Comparison of ENCODE assay signal across 8 mouse cellular contexts in the genomic region with DNA sequence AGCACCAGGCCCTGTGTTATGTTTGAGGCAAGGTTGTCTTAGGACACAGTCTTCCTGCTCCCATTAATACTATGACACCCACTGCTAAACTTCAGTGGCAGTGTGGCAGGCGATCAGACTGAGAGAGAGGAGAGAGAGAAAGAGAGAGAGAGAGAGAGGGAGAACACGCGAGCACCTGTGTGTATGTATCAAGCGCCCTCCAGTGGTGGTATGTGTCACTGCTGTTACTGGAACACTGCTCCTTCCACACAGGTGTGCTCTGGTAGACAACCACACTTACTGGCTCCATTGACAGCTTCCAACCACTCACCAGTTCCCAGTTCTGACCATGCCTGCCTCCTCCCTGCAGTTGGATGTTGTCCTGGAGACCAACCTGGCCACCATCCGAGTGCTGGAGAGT. TPM values are rescaled to one million over a fixed set of nuclear protein-coding genes. Genes with fewer than 3 reads are reported as not detected.
DNase-seq lines count a peak whose midpoint lies in the region; TF ChIP-seq lines count a peak whose summit lies in the region.

No protein-coding gene starts in this region.

- H3K9me3 ChIP-seq in ES-E14 (ENCODE audit: control insufficient read depth, insufficient read depth, low read depth, low read length), result no peaks in the 10 kb centered on the region

- no peak overlapping the region for H3K27ac ChIP-seq in ES-E14 (ENCODE audit: insufficient read depth, low read depth, low read length, poor library complexity, severe bottlenecking)

- in situ Hi-C loops in ES-E14 (cut with MboI; ENCODE audit: low sequenced_read_pairs in 2 of 2, unreplicated experiment in 2 of 2), result no loop called here

- H3K9ac ChIP-seq in ES-E14 (ENCODE audit: insufficient read depth, low read depth, low read length, poor library complexity, severe bottlenecking), result no peak overlapping the region

- DNase-seq in gastrocnemius, adult 18-20 months (ENCODE audit: low spot score), result peak; percentile 33
- no peak for DNase-seq in gastrocnemius, postnatal 4 days (ENCODE audit: low spot score in 2 of 2)
- peak; percentile 51 for DNase-seq in ES-E14 (ENCODE audit: low read depth, low spot score)
- DNase-seq in cerebellum, adult 9-10 months, result peak; percentile 59
- peak; percentile 42 to 77 for DNase-seq in frontal cortex, adult 2 months (ENCODE audit: extremely low spot score in 1 of 2, low spot score in 1 of 2)
- peak; percentile 63 to 66 for DNase-seq in kidney, postnatal 25 days
- peak; percentile 50 for DNase-seq in lung, postnatal 14 days
- DNase-seq in right cerebral cortex, postnatal 25 days, result peak; percentile 51

- peaks cover 0 to 3% of the 10 kb centered on the region in 2 experiments; a peak in 1 of 4 replicates for H3K4me1 ChIP-seq in ES-E14 (ENCODE audit: control insufficient read depth in 2 of 2, insufficient read depth in 2 of 2, low read length in 2 of 2, poor library complexity in 1 of 2)

- no peak overlapping the region for H3K4me3 ChIP-seq in ES-E14 (ENCODE audit: insufficient read depth in 1 of 2, low read depth in 1 of 2, low read length in 2 of 2, poor library complexity in 1 of 2, severe bottlenecking in 1 of 2)

- H3K36me3 ChIP-seq in ES-E14 (ENCODE audit: control insufficient read depth, insufficient read depth, low read length, poor library complexity, severe bottlenecking), result peaks cover 31% of the 10 kb centered on the region

TF ChIP-seq in ES-E14, 5 proteins besides CTCF, POLR2A, EP300 and RAD21:
- TF ChIP-seq MAFK (IDR thresholded peaks at IDR 0.05; ENCODE audit: insufficient read depth, low read depth, low read length) (no peak), ZC3H11A (IDR thresholded peaks at IDR 0.05; ENCODE audit: borderline replicate concordance, low read depth, low read length) (peak; percentile 7; the same call in 1 of the 2 replicates)

RNA-seq across cellular contexts. Expression of gene F2rl3, which starts 15.6 kb away (rescaled TPM):
- 1 to 10 TPM; 1.3 to 1.4 TPM for total RNA-seq in gastrocnemius, adult 18-20 months (2021)
- total RNA-seq in gastrocnemius, postnatal 4 days (2021), result 1 to 10 TPM; 2.3 to 2.4 TPM
- total RNA-seq in ES-E14 (2012; rRNA removed), result 0.31 and 0.37 TPM in 2 replicates
- 0.42 and 0.65 TPM in 2 replicates for polyA plus RNA-seq in frontal cortex, adult 2 months (2012; rRNA removed)

RNA-seq across cellular contexts. Expression of gene Sin3b, which starts 23.0 kb away (rescaled TPM):
- 10 to 100 TPM; 31.5 to 34.4 TPM for total RNA-seq in gastrocnemius, adult 18-20 months (2021)
- 100 to 1,000 TPM; 113 to 127 TPM for total RNA-seq in gastrocnemius, postnatal 4 days (2021)
- total RNA-seq in ES-E14 (2012; rRNA removed), result 135 and 189 TPM in 2 replicates
- 134 and 150 TPM in 2 replicates for polyA plus RNA-seq in frontal cortex, adult 2 months (2012; rRNA removed)

Comparison
In these comparisons a context has a peak if more than half of its experiments do, and no peak if none do; other contexts are left out.
1. DNase-seq: peak in gastrocnemius, adult 18-20 months (single experiment), ES-E14 (single experiment), cerebellum, adult 9-10 months (single experiment), frontal cortex, adult 2 months (2 of 2), kidney, postnatal 25 days (2 of 2), lung, postnatal 14 days (single experiment) and right cerebral cortex, postnatal 25 days (single experiment); none in gastrocnemius, postnatal 4 days (0 of 2).